Mouse (Mus musculus) testis, adult 2 months (tissue): ENCODE data around the gene Ccdc121.

Source experiments
- CTCF ChIP-seq: fragments of 200-500 bp; IDR thresholded peaks from 2 replicates; pipeline ENCODE4 v1.5.1; 2012; ENCODE audit warnings: low read depth, mild to moderate bottlenecking, inconsistent platforms, low read length, moderate library complexity; ENCODE audit not compliant: control insufficient read depth, insufficient read depth, insufficient replicate concordance
- POLR2A ChIP-seq: fragments of 200-500 bp; IDR thresholded peaks from 2 replicates; pipeline ENCODE4 v1.6.1; 2012; ENCODE audit warnings: low read depth, mild to moderate bottlenecking, inconsistent platforms, low read length, moderate library complexity; ENCODE audit not compliant: control insufficient read depth

GRCm38 (mm10) chr1:181462906-181463179, 48.4 kb downstream of the Ccdc121 start:
- no peak for TF ChIP-seq CTCF
- no peak for TF ChIP-seq POLR2A
